Mouse (Mus musculus) lung, embryonic 14.5 days (tissue): ENCODE results near the gene Pcnx2. TPM values are rescaled to one million over a fixed set of nuclear protein-coding genes. Genes with fewer than 3 reads are reported as not detected.

Experiments
- ATAC-seq: fragments of 200-750 bp; cut with Nextera tagmentation; 2 replicates; pipeline ENCODE4 v1.8.0; 2017; ENCODE audit warnings: mild to moderate bottlenecking, moderate TSS enrichment, moderate library complexity; ENCODE audit not compliant: insufficient read depth
- DNase-seq: peaks from one replicate; pipeline ENCODE4 v3.0.0-alpha.2; 2015
- H3K27ac ChIP-seq: fragments of 300-500 bp; sonication (generic); 2 replicates; pipeline ENCODE4 v1.5.1; 2014; ENCODE audit warnings: low read depth, mild to moderate bottlenecking, moderate library complexity
- H3K27me3 ChIP-seq: fragments of 300-500 bp; sonication (generic); 2 replicates; pipeline ENCODE4 v1.6.1; 2014; ENCODE audit warnings: low read length, control low read depth; ENCODE audit not compliant: insufficient read depth
- H3K36me3 ChIP-seq: fragments of 300-500 bp; sonication (generic); 2 replicates; pipeline ENCODE4 v1.6.1; 2014; ENCODE audit warnings: control low read depth; ENCODE audit not compliant: insufficient read depth
- H3K4me1 ChIP-seq: fragments of 300-500 bp; sonication (generic); 2 replicates; pipeline ENCODE4 v1.6.1; 2014; ENCODE audit warnings: antibody characterized with exemption, control low read depth; ENCODE audit not compliant: insufficient read depth
- H3K4me2 ChIP-seq: fragments of 300-500 bp; sonication (generic); 2 replicates; pipeline ENCODE4 v1.6.1; 2014; ENCODE audit warnings: mild to moderate bottlenecking
- H3K4me3 ChIP-seq: fragments of 300-500 bp; sonication (generic); 2 replicates; pipeline ENCODE4 v1.5.1; 2014; ENCODE audit warnings: low read depth, low read length
- H3K9ac ChIP-seq: fragments of 300-500 bp; sonication (generic); 2 replicates; pipeline ENCODE4 v1.6.1; 2014
- H3K9me3 ChIP-seq: fragments of 300-500 bp; sonication (generic); 2 replicates; pipeline ENCODE4 v1.6.1; 2016; ENCODE audit warnings: low read depth, low read length, control low read depth
- CTCF ChIP-seq: IDR thresholded peaks from 2 replicates; pipeline ENCODE4 v1.5.1; 2016; ENCODE audit warnings: antibody characterized with exemption, low read depth
- WGBS: fragments of 180-500 bp; shearing (Covaris S2); extraction: QIAGEN DNeasy Blood & Tissue Kit; methylation state at CpG from one replicate; pipeline ENCODE4 v1.1.7; 2014; 5-methylcytosine and 5-hydroxymethylcytosine counted together
- polyA plus RNA-seq: library from polyadenylated mRNA; unstranded; fragments of >200 nt; fragmentation: Nextera tagmentation; extraction: Ambion mirVana; gene quantifications from 2 replicates; pipeline ENCODE4 v1.2.1, GENCODE M21; 2014

Pcnx2 gene
- polyA plus RNA-seq, 1 experiment from 2014 or later, result not detected

- WGBS, result 39% methylated on average over 10 of the region's 10 CpGs
- Histone ChIP-seq H3K36me3 (no peaks in the 10 kb centered on the region), H3K27ac (no peak overlapping the region), H3K4me1 (0 out of 2 replicates have a peak, but pooled peaks cover 10% of the 10 kb centered on the region), H3K27me3 (no peaks in the 10 kb centered on the region), H3K4me2 (no peak overlapping the region), H3K4me3 (no peak overlapping the region), H3K9ac (no peak overlapping the region), H3K9me3 (no peaks in the 10 kb centered on the region)
- ATAC-seq (no peak), DNase-seq (peak; percentile 33)
- TF ChIP-seq CTCF, result peak; percentile 61
Measured at GRCm38 (mm10) chr8:125759022-125759421, 139.1 kb downstream of the Pcnx2 start.

DNA sequence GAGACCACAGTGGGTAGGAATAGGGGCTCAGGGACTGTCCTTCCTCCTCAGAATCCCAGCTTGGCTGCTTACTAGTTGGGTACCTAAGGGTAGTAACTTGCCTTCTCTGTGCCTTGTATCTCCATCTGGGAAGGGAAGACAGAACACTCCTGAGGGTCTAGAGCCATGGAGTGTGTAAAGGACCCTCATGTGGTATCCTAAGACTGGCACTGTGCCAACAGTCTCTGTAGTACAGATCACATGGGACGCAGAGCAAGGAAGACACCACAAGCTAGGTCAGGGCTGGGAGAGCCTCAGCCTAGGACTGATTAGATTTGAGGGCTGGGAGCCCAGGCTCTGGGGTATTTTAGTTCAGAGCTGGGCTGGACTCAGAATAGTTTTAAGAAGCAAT, 141.0 kb downstream of the Pcnx2 start:
- no peak overlapping the region for H3K9ac ChIP-seq
- no peak overlapping the region for H3K4me2 ChIP-seq
- H3K27me3 ChIP-seq, result no peaks in the 10 kb centered on the region
- no peaks in the 10 kb centered on the region for H3K36me3 ChIP-seq
- 50% methylated on average over 1 of the region's 1 CpGs for WGBS
- DNase-seq, result peak; percentile 37
- no peak for TF ChIP-seq CTCF
- no peak overlapping the region for H3K27ac ChIP-seq
- H3K4me1 ChIP-seq, result 0 out of 2 replicates have a peak, but pooled peaks cover 10% of the 10 kb centered on the region
- H3K4me3 ChIP-seq, result no peak overlapping the region
- peak; percentile 40; the same call in 1 of the 2 replicates for ATAC-seq
- no peaks in the 10 kb centered on the region for H3K9me3 ChIP-seq

GRCm38 (mm10) chr8:125756391-125757105, 141.6 kb downstream of the Pcnx2 start:
- peak overlapping the region; percentile 16; the same call in 1 of the 2 replicates for H3K27ac ChIP-seq
- no peak overlapping the region; the same call in 1 of the 2 replicates for H3K9ac ChIP-seq
- ATAC-seq (peak; percentile 65; the same call in 1 of the 2 replicates), DNase-seq (peak; percentile 27)
- TF ChIP-seq CTCF, result peak; percentile 13; the same call in 1 of the 2 replicates
- H3K9me3 ChIP-seq, result no peaks in the 10 kb centered on the region
- H3K36me3 ChIP-seq, result no peaks in the 10 kb centered on the region
- no peaks in the 10 kb centered on the region for H3K27me3 ChIP-seq
- H3K4me1 ChIP-seq, result 0 out of 2 replicates have a peak, but pooled peaks cover 10% of the 10 kb centered on the region
- 43% methylated on average over 9 of the region's 9 CpGs for WGBS
- H3K4me2 ChIP-seq, result no peak overlapping the region
- no peak overlapping the region for H3K4me3 ChIP-seq

- Histone ChIP-seq H3K27me3 (no peaks in the 10 kb centered on the region), H3K36me3 (no peaks in the 10 kb centered on the region), H3K4me3 (no peak overlapping the region), H3K9me3 (no peaks in the 10 kb centered on the region), H3K9ac (no peak overlapping the region), H3K4me2 (no peak overlapping the region), H3K4me1 (peaks cover 13% of the 10 kb centered on the region; the same call in 1 of the 2 replicates), H3K27ac (no peak overlapping the region)
- TF ChIP-seq CTCF, result no peak
- WGBS, result 61% methylated on average over 8 of the region's 8 CpGs
- DNase-seq (no peak), ATAC-seq (no peak)
Measured at GRCm38 (mm10) chr8:125755896-125756295, 142.2 kb downstream of the Pcnx2 start.

- Histone ChIP-seq H3K9me3 (no peaks in the 10 kb centered on the region), H3K27me3 (no peaks in the 10 kb centered on the region), H3K4me3 (no peak overlapping the region), H3K36me3 (no peaks in the 10 kb centered on the region), H3K9ac (no peak overlapping the region), H3K4me2 (no peak overlapping the region; the same call in 1 of the 2 replicates), H3K4me1 (peaks cover 4% of the 10 kb centered on the region; the same call in 1 of the 2 replicates), H3K27ac (no peak overlapping the region)
- WGBS, result 33% methylated on average over 8 of the region's 8 CpGs
- 0 out of 2 replicates have a peak, but pooled peaks have one; percentile 31 for ATAC-seq
- DNase-seq, result peak; percentile 79
- no peak for TF ChIP-seq CTCF
Measured at GRCm38 (mm10) chr8:125750846-125751245, 147.3 kb downstream of the Pcnx2 start.

DNA sequence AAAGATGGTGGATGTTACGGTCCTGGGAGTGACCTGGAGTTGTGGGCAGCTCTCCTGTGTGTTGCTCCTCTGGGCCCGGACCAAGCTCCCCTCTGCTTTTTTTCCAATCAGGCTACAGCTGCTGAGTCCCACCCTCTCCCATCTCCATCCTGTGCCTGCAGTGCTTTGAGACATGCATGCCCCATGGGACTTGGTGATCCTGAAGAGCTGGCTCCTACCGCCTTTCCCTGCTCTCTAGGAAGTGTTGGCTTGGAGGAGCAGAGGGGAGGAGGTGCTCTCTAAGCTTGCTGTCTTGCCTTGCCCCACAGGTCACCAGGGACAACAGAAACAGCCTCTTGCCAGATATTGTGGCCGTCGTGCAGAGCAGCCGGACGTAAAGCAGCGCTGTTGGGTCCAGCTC, 150.7 kb downstream of the Pcnx2 start:
- no peak for TF ChIP-seq CTCF
- Histone ChIP-seq H3K36me3 (no peaks in the 10 kb centered on the region), H3K27me3 (no peaks in the 10 kb centered on the region), H3K9me3 (no peaks in the 10 kb centered on the region), H3K4me3 (no peak overlapping the region), H3K4me1 (peaks cover 4% of the 10 kb centered on the region; the same call in 1 of the 2 replicates), H3K4me2 (no peak overlapping the region), H3K27ac (no peak overlapping the region), H3K9ac (no peak overlapping the region)
- DNase-seq (no peak), ATAC-seq (no peak)
- WGBS, result 55% methylated on average over 8 of the region's 8 CpGs

DNA sequence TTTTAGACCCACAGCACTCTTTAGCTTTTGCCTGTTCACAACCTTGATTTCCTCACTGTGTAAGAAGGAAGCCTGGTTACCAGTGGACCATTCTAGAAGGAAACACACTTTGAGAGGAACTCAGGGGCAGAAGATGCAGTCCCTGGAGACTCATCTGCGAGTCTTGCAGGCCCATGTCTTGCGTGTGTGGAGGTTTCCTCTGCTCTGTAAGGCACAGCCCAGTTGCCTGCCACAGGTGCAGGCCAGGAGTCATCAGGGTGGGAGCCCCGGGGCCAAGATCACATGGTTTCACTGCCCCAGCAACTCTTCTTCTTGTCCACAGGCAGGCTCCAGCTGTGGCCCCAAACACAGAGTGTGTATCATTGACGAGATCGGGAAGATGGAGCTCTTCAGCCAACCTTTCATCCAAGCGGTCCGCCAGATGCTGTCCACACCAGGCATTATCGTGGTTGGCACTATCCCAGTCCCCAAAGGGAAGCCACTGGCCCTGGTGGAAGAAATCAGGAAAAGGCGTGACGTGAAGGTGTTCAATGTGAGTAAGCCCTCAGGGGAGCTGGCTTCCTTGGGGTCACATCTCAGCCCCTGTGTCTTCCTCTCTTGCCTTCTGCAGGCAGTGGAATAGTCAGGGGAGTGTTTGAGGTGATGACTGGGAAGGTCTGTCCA, 153.1 kb downstream of the Pcnx2 start:
- H3K9ac ChIP-seq, result no peak overlapping the region
- ATAC-seq, result no peak
- H3K4me3 ChIP-seq, result no peak overlapping the region
- TF ChIP-seq CTCF, result no peak
- H3K4me1 ChIP-seq, result no peaks in the 10 kb centered on the region
- H3K27me3 ChIP-seq, result no peaks in the 10 kb centered on the region
- 85% methylated on average over 10 of the region's 10 CpGs for WGBS
- H3K4me2 ChIP-seq, result no peak overlapping the region
- H3K9me3 ChIP-seq, result no peaks in the 10 kb centered on the region
- no peak for DNase-seq
- H3K36me3 ChIP-seq, result no peaks in the 10 kb centered on the region
- H3K27ac ChIP-seq, result no peak overlapping the region
